Mouse (Mus musculus) heart, embryonic 12.5 days (tissue): ENCODE results near the gene Olfr1062. TPM values are rescaled to one million over a fixed set of nuclear protein-coding genes. Genes with fewer than 3 reads are reported as not detected.
A peak's percentile ranks its signal among the peaks of the same experiment; 100 is the strongest.
"Not testable (repeated sequence)": the region's sequence is repeated elsewhere in the genome, so short reads cannot be mapped to it uniquely, and the experiment has no call there.

ENCODE experiments used
- ATAC-seq: fragments of 200-750 bp; cut with Nextera tagmentation; 2 replicates; pipeline ENCODE4 v1.8.0; 2017; ENCODE audit warnings: moderate TSS enrichment, moderate library complexity; ENCODE audit not compliant: insufficient number of reproducible peaks, low FRiP score
- H3K27ac ChIP-seq: fragments of 300-500 bp; sonication (generic); 2 replicates; pipeline ENCODE4 v1.5.1; 2016; ENCODE audit warnings: mild to moderate bottlenecking, moderate library complexity; ENCODE audit not compliant: poor library complexity, severe bottlenecking
- H3K27me3 ChIP-seq: fragments of 300-500 bp; sonication (generic); replicated peaks from 2 replicates; pipeline ENCODE4 v1.6.1; 2016; ENCODE audit warnings: mild to moderate bottlenecking, moderate library complexity
- H3K36me3 ChIP-seq: fragments of 300-500 bp; sonication (generic); 2 replicates; pipeline ENCODE4 v1.6.1; 2016; ENCODE audit warnings: mild to moderate bottlenecking, moderate library complexity
- H3K4me1 ChIP-seq: fragments of 300-500 bp; sonication (generic); replicated peaks from 2 replicates; pipeline ENCODE4 v1.6.1; 2016; ENCODE audit warnings: mild to moderate bottlenecking
- H3K4me2 ChIP-seq: fragments of 300-500 bp; sonication (generic); 2 replicates; pipeline ENCODE4 v1.6.1; 2016; ENCODE audit warnings: mild to moderate bottlenecking, moderate library complexity
- H3K4me3 ChIP-seq: fragments of 300-500 bp; sonication (generic); 2 replicates; pipeline ENCODE4 v1.5.1; 2016; ENCODE audit warnings: mild to moderate bottlenecking
- H3K9ac ChIP-seq: fragments of 300-500 bp; sonication (generic); 2 replicates; pipeline ENCODE4 v1.6.1; 2016; ENCODE audit warnings: mild to moderate bottlenecking, moderate library complexity
- H3K9me3 ChIP-seq: fragments of 300-500 bp; sonication (generic); replicated peaks from 2 replicates; pipeline ENCODE4 v1.6.1; 2016; ENCODE audit warnings: mild to moderate bottlenecking, moderate library complexity
- WGBS: fragments of 180-500 bp; shearing (Covaris S2); methylation state at CpG from one replicate; pipeline ENCODE4 v1.1.7; 2016; 5-methylcytosine and 5-hydroxymethylcytosine counted together
- polyA plus RNA-seq: library from polyadenylated mRNA; unstranded; fragments of >200 nt; fragmentation: Nextera tagmentation; extraction: Ambion mirVana; gene quantifications from 2 replicates; pipeline ENCODE4 v1.2.1, GENCODE M21; 2016

Gene Olfr1062
- polyA plus RNA-seq: not detected in 2 replicates

- H3K9me3 ChIP-seq, H3K4me3 ChIP-seq, ATAC-seq: not testable (repeated sequence)
These were observed at the start of gene Olfr1062 for GRCm38 (mm10) chr2:86426649-86427048. TSS of gene Olfr1062 (minus strand) at chr2:86426749.

GRCm38 (mm10) chr2:86464442-86465109, 38.0 kb upstream of the Olfr1062 start:
- ATAC-seq: no peak
- H3K27ac ChIP-seq: no peak overlapping the region
- 32% methylated on average over 10 of the region's 10 CpGs for WGBS

More at GRCm38 (mm10) chr2:86426649-86427048, at the start of gene Olfr1062:
- not testable (repeated sequence) for H3K36me3 ChIP-seq, H3K9ac ChIP-seq, H3K27ac ChIP-seq, H3K4me2 ChIP-seq, H3K27me3 ChIP-seq, H3K4me1 ChIP-seq

DNA sequence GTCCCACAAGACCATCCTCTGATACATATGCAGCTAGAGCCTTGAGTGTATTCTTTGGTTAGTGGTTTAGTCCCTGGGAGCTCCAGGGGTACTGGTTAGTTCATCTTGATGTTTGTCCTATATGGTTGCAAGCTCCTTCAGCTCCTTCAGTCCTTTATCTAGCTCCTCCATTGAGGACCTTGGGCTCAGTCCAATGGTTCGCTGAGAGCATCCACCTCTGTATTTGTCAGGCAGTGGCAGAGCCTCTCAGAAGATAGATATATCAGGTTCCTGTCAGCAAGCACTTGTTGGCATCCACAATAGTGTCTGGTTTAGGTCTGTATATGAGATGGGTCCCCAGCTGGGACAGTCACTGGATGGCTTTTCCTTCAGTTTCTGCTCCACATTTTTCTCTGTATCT, 33.9 kb upstream of the Olfr1062 start:
- 30% methylated on average over 1 of the region's 1 CpGs for WGBS
- ATAC-seq: no peak
- H3K27ac ChIP-seq: no peak overlapping the region

More at GRCm38 (mm10) chr2:86464442-86465109, 38.0 kb upstream of the Olfr1062 start:
- Histone ChIP-seq H3K27me3 (no peaks in the 10 kb centered on the region), H3K36me3 (no peaks in the 10 kb centered on the region), H3K4me3 (no peak overlapping the region), H3K9ac (no peak overlapping the region), H3K9me3 (no peaks in the 10 kb centered on the region), H3K4me2 (peak overlapping the region; percentile 50; the same call in 1 of the 2 replicates), H3K4me1 (no peaks in the 10 kb centered on the region)

GRCm38 (mm10) chr2:86456169-86456568, 29.6 kb upstream of the Olfr1062 start, which contains the start of gene Olfr1066:
TSS of gene Olfr1066 (minus strand) at chr2:86456269.
- Histone ChIP-seq H3K9ac (no peak within 1 kb of the TSS), H3K4me2 (no peak within 1 kb of the TSS), H3K4me3 (no peak within 1 kb of the TSS), H3K27me3 (no peaks in the 10 kb centered on the region), H3K36me3 (no peaks in the 10 kb centered on the region), H3K4me1 (no peaks in the 10 kb centered on the region), H3K27ac (no peak within 1 kb of the TSS), H3K9me3 (no peaks in the 10 kb centered on the region)
- no peak for ATAC-seq
- WGBS: 80% methylated on average over 1 of the region's 1 CpGs

More for the DNA sequence above, 33.9 kb upstream of the Olfr1062 start:
- Histone ChIP-seq H3K9ac (no peak overlapping the region), H3K36me3 (no peaks in the 10 kb centered on the region), H3K4me1 (no peaks in the 10 kb centered on the region), H3K4me2 (no peak overlapping the region), H3K4me3 (no peak overlapping the region), H3K27me3 (no peaks in the 10 kb centered on the region), H3K9me3 (no peaks in the 10 kb centered on the region)

GRCm38 (mm10) chr2:86450491-86450890, 23.9 kb upstream of the Olfr1062 start, which contains the start of gene Olfr1065:
TSS of gene Olfr1065 (minus strand) at chr2:86450591.
- H3K27me3 ChIP-seq, H3K4me1 ChIP-seq, ATAC-seq, H3K4me3 ChIP-seq, H3K4me2 ChIP-seq, H3K36me3 ChIP-seq, H3K9ac ChIP-seq, H3K27ac ChIP-seq, H3K9me3 ChIP-seq: not testable (repeated sequence)
- 78% methylated on average over 1 of the region's 1 CpGs for WGBS

GRCm38 (mm10) chr2:86442101-86442500, 15.6 kb upstream of the Olfr1062 start:
- H3K4me3 ChIP-seq, H3K9ac ChIP-seq, ATAC-seq, H3K27me3 ChIP-seq, H3K4me2 ChIP-seq, H3K9me3 ChIP-seq, H3K36me3 ChIP-seq, H3K4me1 ChIP-seq, H3K27ac ChIP-seq: not testable (repeated sequence)
- 73% methylated on average over 1 of the region's 1 CpGs for WGBS

GRCm38 (mm10) chr2:86428511-86428910, 2.0 kb upstream of the Olfr1062 start:
- H3K4me3 ChIP-seq, H3K9ac ChIP-seq, ATAC-seq, H3K4me2 ChIP-seq, H3K27me3 ChIP-seq, H3K4me1 ChIP-seq, H3K36me3 ChIP-seq, H3K9me3 ChIP-seq, H3K27ac ChIP-seq: not testable (repeated sequence)
- 88% methylated on average over 8 of the region's 8 CpGs for WGBS

GRCm38 (mm10) chr2:86413950-86414349, 12.6 kb downstream of the Olfr1062 start, which contains the start of gene Olfr1061:
TSS of gene Olfr1061 (minus strand) at chr2:86414050.
- 72% methylated on average over 1 of the region's 1 CpGs for WGBS
- no peaks in the 10 kb centered on the region for H3K4me1 ChIP-seq
- H3K9ac ChIP-seq: no peak within 1 kb of the TSS
- ATAC-seq: no peak
- H3K27ac ChIP-seq: no peak within 1 kb of the TSS
- H3K4me2 ChIP-seq: no peak within 1 kb of the TSS
- no peaks in the 10 kb centered on the region for H3K36me3 ChIP-seq
- H3K4me3 ChIP-seq: no peak within 1 kb of the TSS
- H3K9me3 ChIP-seq: 0 out of 2 replicates have a peak, but pooled peaks cover 3% of the 10 kb centered on the region
- no peaks in the 10 kb centered on the region for H3K27me3 ChIP-seq

GRCm38 (mm10) chr2:86395114-86395513, 31.4 kb downstream of the Olfr1062 start:
- no peaks in the 10 kb centered on the region for H3K4me1 ChIP-seq
- no peak overlapping the region for H3K4me3 ChIP-seq
- no peaks in the 10 kb centered on the region; the same call in 1 of the 2 replicates for H3K9me3 ChIP-seq
- H3K27me3 ChIP-seq: no peaks in the 10 kb centered on the region
- no peak overlapping the region for H3K4me2 ChIP-seq
- no peak for ATAC-seq
- no peak overlapping the region for H3K27ac ChIP-seq
- H3K36me3 ChIP-seq: no peaks in the 10 kb centered on the region
- 84% methylated on average over 2 of the region's 2 CpGs for WGBS
- no peak overlapping the region for H3K9ac ChIP-seq

- not testable (repeated sequence) for H3K4me2 ChIP-seq, H3K36me3 ChIP-seq, H3K4me3 ChIP-seq, H3K27ac ChIP-seq, H3K9ac ChIP-seq, H3K4me1 ChIP-seq, ATAC-seq, H3K27me3 ChIP-seq, H3K9me3 ChIP-seq
These were observed 38.1 kb downstream of the Olfr1062 start, which contains the start of gene Olfr1058 for GRCm38 (mm10) chr2:86388461-86388860. TSS of gene Olfr1058 (minus strand) at chr2:86388561.

- no peaks in the 10 kb centered on the region for H3K36me3 ChIP-seq
- no peaks in the 10 kb centered on the region for H3K4me1 ChIP-seq
- ATAC-seq: no peak
- H3K9me3 ChIP-seq: no peaks in the 10 kb centered on the region
- no peak within 1 kb of the TSS for H3K27ac ChIP-seq
- no peaks in the 10 kb centered on the region for H3K27me3 ChIP-seq
- no peak within 1 kb of the TSS for H3K4me2 ChIP-seq
- no peak within 1 kb of the TSS for H3K4me3 ChIP-seq
- no peak within 1 kb of the TSS for H3K9ac ChIP-seq
These were observed 48.3 kb downstream of the Olfr1062 start, which contains the start of gene Olfr1057 for GRCm38 (mm10) chr2:86378293-86378692. TSS of gene Olfr1057 (minus strand) at chr2:86378393.
